Mouse (Mus musculus) midbrain, embryonic 13.5 days (tissue): ENCODE measurements around the gene Mgarp. TPM values are rescaled to one million over a fixed set of nuclear protein-coding genes. Genes with fewer than 3 reads are reported as not detected.
"Not testable (repeated sequence)": the region's sequence is repeated elsewhere in the genome, so short reads cannot be mapped to it uniquely, and the experiment has no call there.

Experiments used
- ATAC-seq: fragments of 200-750 bp; cut with Nextera tagmentation; 2 replicates; pipeline ENCODE4 v1.8.0; 2017; ENCODE audit warnings: mild to moderate bottlenecking, moderate TSS enrichment, moderate library complexity
- H3K27ac ChIP-seq: fragments of 300-500 bp; sonication (generic); 2 replicates; pipeline ENCODE4 v1.5.1; 2015; ENCODE audit warnings: inconsistent platforms, mild to moderate bottlenecking, moderate library complexity
- H3K27me3 ChIP-seq: fragments of 300-500 bp; sonication (generic); 2 replicates; pipeline ENCODE4 v1.6.1; 2015; ENCODE audit warnings: mild to moderate bottlenecking, inconsistent platforms
- H3K36me3 ChIP-seq: fragments of 300-500 bp; sonication (generic); 2 replicates; pipeline ENCODE4 v1.6.1; 2015; ENCODE audit warnings: mild to moderate bottlenecking, inconsistent platforms
- H3K4me1 ChIP-seq: fragments of 300-500 bp; sonication (generic); replicated peaks from 2 replicates; pipeline ENCODE4 v1.6.1; 2015; ENCODE audit warnings: inconsistent platforms
- H3K4me2 ChIP-seq: fragments of 300-500 bp; sonication (generic); replicated peaks from 2 replicates; pipeline ENCODE4 v1.6.1; 2015; ENCODE audit warnings: moderate library complexity, mild to moderate bottlenecking, inconsistent platforms
- H3K4me3 ChIP-seq: fragments of 300-500 bp; sonication (generic); replicated peaks from 2 replicates; pipeline ENCODE4 v1.5.1; 2015; ENCODE audit warnings: mild to moderate bottlenecking, inconsistent platforms
- H3K9ac ChIP-seq: fragments of 300-500 bp; sonication (generic); replicated peaks from 2 replicates; pipeline ENCODE4 v1.6.1; 2015; ENCODE audit warnings: mild to moderate bottlenecking, inconsistent platforms
- H3K9me3 ChIP-seq: fragments of 300-500 bp; sonication (generic); 2 replicates; pipeline ENCODE4 v1.6.1; 2016; ENCODE audit warnings: mild to moderate bottlenecking, inconsistent platforms
- WGBS: fragments of 180-500 bp; shearing (Covaris S2); methylation state at CpG from one replicate; pipeline ENCODE4 v1.1.7; 2015; 5-methylcytosine and 5-hydroxymethylcytosine counted together
- polyA plus RNA-seq: library from polyadenylated mRNA; unstranded; fragments of >200 nt; fragmentation: Nextera tagmentation; extraction: Ambion mirVana; gene quantifications from 2 replicates; pipeline ENCODE4 v1.2.1, GENCODE M21; 2015

Mgarp gene
- polyA plus RNA-seq, 1 experiment from 2014 or later = 5.6 TPM

- peak overlapping the region; percentile 55 for H3K9ac ChIP-seq
- no peaks in the 10 kb centered on the region for H3K36me3 ChIP-seq
- peak overlapping the region; percentile 42 for H3K4me3 ChIP-seq
- no peak overlapping the region for H3K27ac ChIP-seq
- H3K9me3 ChIP-seq = no peaks in the 10 kb centered on the region
- H3K27me3 ChIP-seq = peaks cover 56% of the 10 kb centered on the region
- peaks cover 8% of the 10 kb centered on the region for H3K4me1 ChIP-seq
- H3K4me2 ChIP-seq = peak overlapping the region; percentile 61
- peak; percentile 65 for ATAC-seq
- under 1% methylated on average over 50 of the region's 50 CpGs for WGBS
These were observed 37.6 kb downstream of the Mgarp start for GRCm38 (mm10) chr3:51358660-51359557.

GRCm38 (mm10) chr3:51358181-51358580 is 38.4 kb downstream of the Mgarp start:
- H3K4me3 ChIP-seq = peak overlapping the region; percentile 42
- H3K27me3 ChIP-seq = peaks cover 51% of the 10 kb centered on the region
- no peak overlapping the region for H3K9ac ChIP-seq
- peak overlapping the region; percentile 61; the same call in 1 of the 2 replicates for H3K4me2 ChIP-seq
- ATAC-seq = no peak; the same call in 1 of the 2 replicates
- peaks cover 8% of the 10 kb centered on the region for H3K4me1 ChIP-seq
- 1% methylated on average over 15 of the region's 15 CpGs for WGBS
- H3K36me3 ChIP-seq = no peaks in the 10 kb centered on the region
- H3K9me3 ChIP-seq = no peaks in the 10 kb centered on the region
- H3K27ac ChIP-seq = no peak overlapping the region

- Histone ChIP-seq H3K9ac (no peak overlapping the region), H3K27me3 (peaks cover 51% of the 10 kb centered on the region), H3K27ac (no peak overlapping the region), H3K4me2 (peak overlapping the region; percentile 61; the same call in 1 of the 2 replicates), H3K36me3 (no peaks in the 10 kb centered on the region), H3K4me1 (peaks cover 8% of the 10 kb centered on the region), H3K4me3 (peak overlapping the region; percentile 42), H3K9me3 (no peaks in the 10 kb centered on the region)
- no peak for ATAC-seq
- WGBS = 12% methylated on average over 14 of the region's 14 CpGs
These were observed 38.9 kb downstream of the Mgarp start for GRCm38 (mm10) chr3:51357624-51358023.

GRCm38 (mm10) chr3:51357078-51357477 is 39.5 kb downstream of the Mgarp start:
- WGBS = 48% methylated on average over 5 of the region's 5 CpGs
- Histone ChIP-seq H3K4me3 (no peak overlapping the region), H3K9ac (no peak overlapping the region), H3K36me3 (no peaks in the 10 kb centered on the region), H3K27me3 (peaks cover 47% of the 10 kb centered on the region), H3K27ac (no peak overlapping the region), H3K4me2 (no peak overlapping the region), H3K9me3 (no peaks in the 10 kb centered on the region), H3K4me1 (peaks cover 8% of the 10 kb centered on the region)
- no peak for ATAC-seq

- not testable (repeated sequence) for H3K4me1 ChIP-seq, ATAC-seq, H3K4me2 ChIP-seq, H3K9ac ChIP-seq, H3K4me3 ChIP-seq, H3K27ac ChIP-seq, H3K36me3 ChIP-seq, H3K9me3 ChIP-seq
- 88% methylated on average over 6 of the region's 6 CpGs for WGBS
- H3K27me3 ChIP-seq = peaks cover 34% of the 10 kb centered on the region
These were observed 41.6 kb downstream of the Mgarp start for GRCm38 (mm10) chr3:51354956-51355355.

- Histone ChIP-seq H3K4me3 (no peak overlapping the region), H3K9ac (no peak overlapping the region), H3K4me1 (peaks cover 5% of the 10 kb centered on the region), H3K9me3 (no peaks in the 10 kb centered on the region), H3K36me3 (no peaks in the 10 kb centered on the region), H3K27ac (no peak overlapping the region), H3K4me2 (no peak overlapping the region), H3K27me3 (peaks cover 25% of the 10 kb centered on the region)
- no peak for ATAC-seq
- WGBS = 72% methylated on average over 3 of the region's 3 CpGs
These were observed 42.5 kb downstream of the Mgarp start for GRCm38 (mm10) chr3:51354034-51354427.

- Histone ChIP-seq H3K9me3 (no peaks in the 10 kb centered on the region), H3K27ac (no peak overlapping the region), H3K4me3 (no peak overlapping the region), H3K4me2 (no peak overlapping the region), H3K27me3 (peaks cover 19% of the 10 kb centered on the region), H3K9ac (no peak overlapping the region), H3K36me3 (no peaks in the 10 kb centered on the region), H3K4me1 (no peaks in the 10 kb centered on the region; the same call in 1 of the 2 replicates)
- no peak for ATAC-seq
- 62% methylated on average over 4 of the region's 4 CpGs for WGBS
These were observed 43.1 kb downstream of the Mgarp start for GRCm38 (mm10) chr3:51353325-51354033.

- Histone ChIP-seq H3K9ac (no peak overlapping the region), H3K27ac (no peak overlapping the region), H3K4me1 (no peaks in the 10 kb centered on the region), H3K9me3 (no peaks in the 10 kb centered on the region), H3K4me3 (no peak overlapping the region), H3K36me3 (no peaks in the 10 kb centered on the region), H3K4me2 (no peak overlapping the region), H3K27me3 (no peaks in the 10 kb centered on the region)
- WGBS = 41% methylated on average over 3 of the region's 3 CpGs
- no peak for ATAC-seq
These were observed 45.7 kb downstream of the Mgarp start for GRCm38 (mm10) chr3:51350806-51351205.

- no peaks in the 10 kb centered on the region for H3K4me1 ChIP-seq
- no peak overlapping the region for H3K4me2 ChIP-seq
- no peak overlapping the region for H3K4me3 ChIP-seq
- no peaks in the 10 kb centered on the region for H3K36me3 ChIP-seq
- no peak for ATAC-seq
- H3K9ac ChIP-seq = no peak overlapping the region
- no peaks in the 10 kb centered on the region for H3K9me3 ChIP-seq
- WGBS = 51% methylated on average over 3 of the region's 3 CpGs
- H3K27ac ChIP-seq = no peak overlapping the region
- H3K27me3 ChIP-seq = no peaks in the 10 kb centered on the region
These were observed 47.8 kb downstream of the Mgarp start for GRCm38 (mm10) chr3:51348646-51349238.

- H3K9ac ChIP-seq, H3K27me3 ChIP-seq, H3K36me3 ChIP-seq, H3K4me3 ChIP-seq, ATAC-seq, H3K9me3 ChIP-seq, H3K4me1 ChIP-seq, H3K4me2 ChIP-seq, H3K27ac ChIP-seq: not testable (repeated sequence)
- WGBS = 95% methylated on average over 2 of the region's 2 CpGs
These were observed 51.5 kb downstream of the Mgarp start for GRCm38 (mm10) chr3:51345017-51345416.

- WGBS = 96% methylated on average over 6 of the region's 6 CpGs
- H3K4me3 ChIP-seq, H3K4me1 ChIP-seq, H3K9ac ChIP-seq, ATAC-seq, H3K36me3 ChIP-seq, H3K9me3 ChIP-seq, H3K27me3 ChIP-seq, H3K27ac ChIP-seq, H3K4me2 ChIP-seq: not testable (repeated sequence)
These were observed 52.4 kb downstream of the Mgarp start for GRCm38 (mm10) chr3:51344182-51344581.

- Histone ChIP-seq H3K36me3 (no peaks in the 10 kb centered on the region), H3K4me2 (no peak overlapping the region), H3K4me1 (peaks cover 17% of the 10 kb centered on the region), H3K9ac (no peak overlapping the region), H3K4me3 (no peak overlapping the region), H3K27me3 (no peaks in the 10 kb centered on the region), H3K27ac (no peak overlapping the region), H3K9me3 (no peaks in the 10 kb centered on the region)
- no peak for ATAC-seq
- WGBS = 98% methylated on average over 4 of the region's 4 CpGs
These were observed 53.3 kb downstream of the Mgarp start for GRCm38 (mm10) chr3:51343260-51343659.
